Mouse (Mus musculus) heart, postnatal 4 days (tissue): ENCODE measurements at regions not wholly inside any gene's neighbourhood (a gene's known extent, or its start where the extent isn't known, plus 50 kb on each side); places are given as distances from the start of the nearest gene placed in this dataset.

ENCODE experiments used
- DNase-seq: peaks from one replicate; pipeline ENCODE4 v3.0.0; 2021

DNA sequence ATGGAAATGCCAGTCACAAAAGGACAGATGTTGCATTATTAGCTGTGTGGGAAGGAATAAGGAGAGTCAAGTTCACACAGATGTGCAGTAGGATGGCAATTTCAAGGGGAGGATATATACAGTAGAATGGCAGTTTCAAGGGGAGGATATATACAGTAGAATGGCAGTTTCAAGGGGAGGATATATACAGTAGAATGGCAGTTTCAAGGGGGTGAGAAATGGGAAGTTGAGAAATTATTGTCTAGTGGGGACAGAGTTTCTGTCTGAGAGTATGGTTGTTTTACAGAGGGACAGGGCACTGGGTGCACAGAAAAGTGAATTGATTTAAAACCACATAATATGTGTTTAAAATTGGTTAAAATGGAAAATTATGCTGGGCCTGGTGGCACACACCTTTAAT is 54.8 kb upstream of the Scel start:
- DNase-seq = no peak

DNA sequence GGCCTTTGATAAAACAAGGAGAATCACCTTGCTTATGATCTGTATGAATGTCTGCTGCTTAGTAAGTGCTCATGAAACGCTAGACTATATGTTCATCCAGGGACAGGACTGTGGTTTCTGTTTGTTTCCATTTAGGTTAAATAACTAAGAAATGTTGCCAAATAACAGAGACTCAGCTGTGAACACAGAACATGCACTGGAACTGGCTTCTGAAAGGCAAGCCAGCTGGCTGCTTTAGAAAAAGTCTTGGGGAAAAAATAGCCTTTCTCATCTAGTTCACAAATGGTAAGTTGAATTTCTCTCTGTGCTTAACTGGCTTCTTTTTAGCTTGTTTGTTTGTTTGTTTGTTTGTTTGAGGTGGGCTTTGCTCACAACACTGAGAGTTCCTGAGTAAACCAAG is 57.0 kb upstream of the Scel start:
- DNase-seq = no peak

DNA sequence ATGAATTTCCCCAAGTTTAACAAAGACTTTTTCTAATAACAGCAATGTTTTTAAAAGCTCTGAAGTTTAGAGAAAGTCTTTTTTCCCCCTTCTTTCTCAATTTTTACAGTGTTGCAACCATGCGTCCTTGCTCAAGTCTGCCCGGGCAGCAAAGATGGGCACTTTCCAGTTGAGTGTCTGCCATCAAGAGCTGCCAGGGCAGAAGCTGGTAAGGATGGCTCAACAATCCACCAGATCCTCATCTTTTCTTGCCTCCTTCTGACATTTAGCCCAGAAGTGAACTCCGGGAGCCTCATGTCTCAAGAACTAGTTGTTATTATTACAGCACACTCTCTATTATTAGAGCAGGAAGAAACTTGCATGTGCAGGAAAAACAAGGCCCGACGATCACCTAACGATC is 62.4 kb upstream of the Scel start:
- no peak for DNase-seq

DNA sequence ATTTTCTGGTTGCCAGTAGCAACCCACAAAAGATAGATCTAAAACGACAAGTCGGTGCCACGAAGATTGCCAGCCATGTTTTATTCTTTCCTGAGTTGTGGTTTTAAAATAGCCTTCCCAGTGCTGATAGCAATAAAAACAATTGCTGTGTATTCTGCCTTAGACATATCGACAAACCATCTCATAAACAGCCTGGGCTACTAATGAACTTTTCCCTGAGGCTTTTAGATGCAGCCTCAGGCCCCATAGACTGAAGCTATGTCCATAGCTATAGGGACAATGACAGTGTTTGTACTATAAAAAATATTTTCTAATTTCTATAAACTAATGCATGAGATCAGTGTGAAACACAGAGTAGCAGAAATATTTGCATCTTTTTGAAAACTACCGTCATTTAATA is 63.7 kb upstream of the Scel start:
- DNase-seq = no peak

DNA sequence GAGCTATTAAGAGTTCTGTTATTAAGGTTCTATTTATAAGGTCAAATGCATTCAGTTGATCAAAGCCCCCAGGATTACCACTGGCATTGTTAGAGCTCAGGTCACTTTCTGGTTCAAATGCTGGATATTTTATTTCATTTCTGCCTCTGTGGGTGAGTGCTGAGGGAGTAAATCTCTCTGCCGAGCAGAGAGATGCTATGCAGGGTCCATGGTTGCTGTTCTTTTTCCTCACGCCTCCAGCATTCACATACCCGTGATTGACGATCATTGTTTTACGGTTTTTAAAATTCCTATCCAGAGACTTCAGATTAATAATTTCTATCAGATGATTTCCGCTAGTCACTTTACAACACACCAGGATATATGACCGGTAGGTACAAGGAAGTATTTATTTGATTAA is 64.1 kb upstream of the Scel start:
- no peak for DNase-seq

DNA sequence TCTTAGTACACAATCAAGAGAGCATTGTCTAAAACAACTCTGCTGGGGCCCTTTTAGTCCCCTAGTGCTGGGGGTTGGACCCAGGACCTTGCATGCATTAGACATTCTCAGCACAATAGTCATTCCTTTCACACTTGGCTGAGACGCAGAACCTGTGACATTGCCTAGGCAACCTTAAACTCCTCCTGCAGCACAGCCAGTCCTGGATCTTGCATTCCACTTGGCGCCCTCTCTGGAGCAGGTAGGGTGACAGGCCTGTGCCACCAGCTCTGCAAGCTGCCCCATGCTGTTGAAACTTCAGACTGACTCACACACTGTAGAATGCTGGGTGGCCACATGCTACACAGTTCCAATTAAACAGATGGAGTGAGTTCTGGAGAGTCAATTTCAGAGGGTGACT is 66.5 kb upstream of the Scel start:
- DNase-seq = no peak

DNA sequence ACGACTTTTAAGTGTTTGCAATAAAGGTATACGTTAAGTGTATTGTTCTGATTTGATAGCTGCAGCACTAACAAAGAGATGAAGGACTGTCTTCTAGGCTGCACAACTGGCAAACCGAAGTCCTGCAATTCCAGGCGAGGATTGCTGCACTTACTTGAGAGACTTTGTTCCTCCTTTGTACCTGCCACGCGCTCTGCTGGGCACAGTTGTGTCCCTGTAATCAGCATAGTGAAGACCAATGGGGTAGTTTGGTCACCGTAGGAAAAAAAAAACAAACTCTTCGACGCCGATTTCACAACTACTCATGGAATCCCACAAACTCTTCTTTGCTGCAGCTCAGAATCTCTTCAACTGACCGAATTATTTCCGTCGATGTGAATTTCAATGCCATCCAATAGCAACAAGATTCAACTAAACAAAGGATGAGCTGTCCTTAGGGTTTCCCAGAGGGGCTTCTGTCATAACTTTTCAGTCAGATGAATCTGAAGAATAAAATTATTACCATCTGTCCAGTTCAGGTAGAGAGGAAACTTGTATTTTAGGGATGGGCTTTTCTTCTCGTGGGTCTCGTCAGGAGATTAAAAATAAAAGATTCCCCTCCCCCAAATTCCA is 71.6 kb upstream of the Scel start:
- no peak for DNase-seq

DNA sequence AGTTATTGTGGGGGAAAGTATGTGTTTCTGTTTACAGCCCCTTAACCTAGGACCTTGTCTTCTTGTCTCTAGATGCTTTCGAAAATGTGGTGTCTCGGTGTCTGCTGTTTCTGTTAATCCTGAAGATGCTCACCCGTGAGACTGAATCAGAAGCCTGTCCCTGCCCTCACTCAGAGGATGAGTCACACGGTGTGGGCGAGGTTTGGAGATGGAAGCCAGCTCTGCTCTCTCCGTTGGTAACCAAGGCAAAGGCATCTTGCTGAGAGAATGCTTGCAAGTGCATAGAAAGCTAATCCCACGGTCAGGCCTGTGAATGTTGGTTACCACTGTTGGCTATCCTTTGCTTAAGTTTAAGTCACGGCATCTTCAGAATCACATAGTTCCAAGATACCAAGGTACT is 72.9 kb upstream of the Scel start:
- no peak for DNase-seq

DNA sequence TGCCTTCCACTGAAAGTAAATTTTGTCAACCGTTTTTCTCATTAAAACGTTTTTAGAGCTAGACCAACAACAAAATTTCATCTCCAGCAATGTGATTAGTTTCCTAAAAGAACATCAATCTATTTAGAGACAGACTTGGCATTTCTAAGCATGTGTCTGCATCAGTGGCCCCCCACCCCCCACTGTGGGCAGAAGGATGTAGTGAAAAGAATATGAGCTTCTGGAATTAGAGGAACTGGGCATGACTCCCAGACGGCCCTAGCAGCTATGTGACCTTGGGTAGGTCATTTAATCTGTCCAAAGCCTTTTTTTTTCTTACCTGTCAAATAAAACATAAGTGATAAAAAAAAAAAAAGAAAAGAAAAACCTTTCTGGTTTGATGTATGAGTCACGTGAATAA is 78.9 kb upstream of the Scel start:
- DNase-seq = peak; percentile 14

DNA sequence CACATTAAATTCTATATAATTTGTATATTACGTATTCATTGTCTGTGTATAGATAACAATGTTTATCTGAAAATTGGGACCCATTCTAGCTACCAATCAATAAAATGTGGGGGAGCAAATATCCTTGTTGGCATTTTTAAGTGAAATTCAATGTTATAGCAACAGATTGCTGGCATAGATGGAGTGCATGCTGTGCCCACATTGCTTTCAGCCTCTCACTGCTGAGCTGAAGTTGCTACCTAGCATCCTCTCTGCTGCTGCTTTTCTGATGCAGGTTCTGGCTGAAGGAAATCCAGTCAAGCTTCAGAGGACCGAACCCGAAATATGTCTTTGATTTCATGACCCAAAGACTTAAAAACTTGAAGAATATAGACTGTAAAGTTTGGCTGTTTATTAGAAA is 80.0 kb upstream of the Scel start:
- no peak for DNase-seq

DNA sequence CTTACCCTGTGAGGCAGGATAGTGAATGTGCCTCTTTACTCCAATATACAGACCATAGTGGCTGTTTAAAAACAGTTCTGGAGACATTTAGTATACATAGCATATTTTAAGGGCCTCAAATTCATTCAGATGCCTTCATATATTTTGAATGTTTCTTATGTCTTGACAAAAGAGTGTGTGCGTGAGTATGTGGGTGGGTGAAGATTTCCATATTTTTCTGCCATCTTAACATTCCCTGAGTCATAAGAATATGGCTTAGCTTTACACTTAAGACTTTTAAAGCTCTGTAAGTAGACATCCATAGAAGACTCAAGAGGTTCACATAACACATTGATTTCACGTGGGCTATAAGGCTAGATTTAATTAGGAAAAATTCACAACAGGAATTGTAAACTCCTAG is 81.3 kb upstream of the Mycbp2 start:
- no peak for DNase-seq

DNA sequence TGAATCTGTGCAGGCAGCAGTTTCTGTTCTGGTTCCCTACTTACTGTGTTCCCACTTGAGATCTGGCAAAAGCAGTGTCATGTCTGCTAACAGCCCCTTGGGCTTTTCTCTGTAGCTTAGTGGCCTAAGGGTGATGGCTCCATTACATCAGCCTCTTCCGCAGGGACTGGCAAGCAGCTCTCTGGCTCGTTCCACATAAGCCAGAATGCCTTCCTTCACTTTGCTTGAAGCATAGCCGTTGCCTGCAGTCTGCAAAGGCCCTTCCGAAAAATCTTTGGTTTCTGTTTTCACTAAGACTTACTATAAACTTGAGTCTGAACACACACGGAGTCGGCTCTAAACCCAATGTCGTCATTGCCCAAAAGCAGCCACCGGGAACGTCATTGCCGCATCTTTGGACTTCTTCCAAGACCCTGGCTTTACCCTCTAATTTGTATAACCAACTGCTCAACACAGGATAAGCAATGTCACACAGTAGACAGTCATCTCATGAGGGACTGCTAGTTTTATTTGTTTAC is 74.8 kb upstream of the Mycbp2 start:
- no peak for DNase-seq

DNA sequence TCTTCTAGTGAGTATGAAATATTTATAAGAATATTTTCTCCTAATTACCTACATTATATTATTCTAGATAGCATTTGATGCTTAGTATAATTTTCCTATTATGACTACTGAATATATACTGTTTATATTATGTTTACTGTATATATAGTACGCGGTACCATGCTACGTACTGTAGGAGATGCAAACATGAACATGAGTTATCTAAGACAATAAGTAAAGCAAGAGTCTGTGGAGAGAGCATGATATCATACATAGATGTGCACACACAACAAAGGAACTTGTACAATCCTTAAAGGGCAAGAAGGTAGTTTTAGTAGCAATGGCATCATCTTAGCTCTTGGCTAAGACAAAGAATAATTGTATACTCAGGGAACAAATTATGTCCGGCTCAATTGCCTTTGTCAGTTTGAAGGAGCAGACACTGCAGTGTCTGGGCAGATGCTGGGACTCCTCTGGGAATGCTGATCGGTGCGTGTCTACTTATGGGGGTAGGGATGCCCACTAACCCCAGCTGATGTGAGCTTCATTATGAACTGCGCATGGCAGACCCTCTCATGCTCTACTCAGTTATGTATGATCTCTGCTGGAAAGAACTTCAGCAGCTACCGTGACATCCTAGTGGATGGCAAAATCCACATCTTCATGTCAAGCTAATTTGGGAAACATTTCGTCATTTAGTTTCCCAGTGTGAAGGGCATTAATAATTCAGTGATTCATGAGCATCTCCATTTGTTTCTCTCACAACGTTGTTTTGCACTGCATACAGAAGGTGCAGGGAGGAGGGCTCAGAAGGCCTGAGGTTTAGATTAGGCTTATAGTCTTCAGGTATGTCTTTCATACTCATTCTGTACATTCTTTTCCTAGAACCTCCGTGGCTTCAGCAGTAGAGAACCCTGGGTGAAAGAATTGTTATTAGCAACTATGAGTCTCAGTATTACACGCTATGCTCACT is 70.8 kb upstream of the Mycbp2 start:
- DNase-seq = no peak

DNA sequence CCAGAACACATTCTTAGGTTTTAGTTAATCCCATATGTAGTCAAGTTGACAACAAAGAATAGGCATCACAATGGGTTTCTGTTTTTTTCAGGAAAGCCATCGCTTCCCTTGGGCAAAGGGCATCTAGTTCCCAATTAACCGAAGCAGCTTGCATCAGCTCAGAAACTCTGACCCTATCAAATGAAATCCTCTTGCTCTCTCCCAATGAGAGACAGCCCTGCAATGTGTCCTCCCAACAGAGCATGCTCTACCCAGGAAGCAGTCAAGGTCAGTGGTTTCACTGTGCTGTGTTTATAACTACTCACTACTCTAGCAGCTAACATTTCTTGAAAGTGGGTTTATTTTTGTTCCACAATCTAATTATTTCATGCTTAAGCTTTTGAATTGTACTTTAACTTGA is 58.0 kb upstream of the Mycbp2 start:
- DNase-seq = no peak

DNA sequence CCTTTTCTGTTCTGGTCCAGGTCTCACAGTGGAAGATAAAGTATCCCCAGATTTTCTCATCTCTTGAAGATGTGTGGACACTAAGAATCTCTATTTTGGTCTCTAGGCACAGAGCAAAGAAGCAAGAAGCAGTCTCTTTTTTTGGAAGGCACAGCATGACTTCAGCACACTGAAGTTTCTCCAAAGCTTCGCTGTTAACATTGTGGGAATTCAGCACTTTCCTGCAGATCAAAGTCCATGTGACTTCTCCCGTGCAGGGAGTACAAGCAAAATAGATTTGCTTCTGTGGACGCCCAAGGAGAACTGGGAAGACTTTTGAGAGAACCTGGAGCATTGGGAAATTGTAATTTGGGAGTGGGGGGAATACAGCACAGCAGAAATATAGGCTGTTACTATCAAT is 56.4 kb upstream of the Mycbp2 start:
- DNase-seq = no peak

DNA sequence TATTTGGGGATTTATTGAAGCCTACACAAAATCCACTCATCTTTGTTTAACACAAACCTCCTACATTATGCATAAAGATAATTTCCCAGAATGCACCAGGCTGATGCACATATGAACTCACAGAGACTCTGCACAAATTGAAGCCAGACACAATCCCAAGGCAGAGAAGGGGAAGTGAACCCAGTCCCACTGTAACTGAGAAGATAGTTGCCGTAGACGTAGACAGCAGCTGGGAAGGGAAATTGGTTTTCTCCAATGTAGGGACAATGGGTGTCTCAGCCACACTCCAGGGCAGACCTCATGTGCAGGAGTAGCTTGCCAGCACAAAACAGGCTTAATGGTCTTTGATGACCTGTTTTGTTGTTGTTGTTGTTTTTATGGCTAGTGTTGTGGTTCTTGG is 55.4 kb upstream of the Mycbp2 start:
- no peak for DNase-seq

DNA sequence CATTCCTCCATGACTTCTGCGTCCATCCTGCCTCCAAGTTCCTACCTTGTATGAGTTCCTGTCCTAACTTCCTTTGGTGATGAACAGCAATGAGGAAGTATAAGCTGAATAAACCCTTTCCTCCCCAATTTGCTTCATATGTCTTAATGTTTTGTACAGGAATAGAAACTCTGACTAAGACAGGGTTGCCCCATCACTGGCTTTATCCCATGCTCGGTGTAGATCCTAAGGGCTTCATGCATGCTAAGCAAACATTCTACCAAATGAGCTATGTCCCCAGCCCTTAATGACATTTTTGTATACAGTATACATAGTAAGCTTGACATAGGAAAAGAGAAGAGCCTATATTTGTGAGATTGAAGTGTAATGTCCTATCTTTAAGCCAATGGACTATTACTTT is 54.7 kb upstream of the Mycbp2 start:
- no peak for DNase-seq

DNA sequence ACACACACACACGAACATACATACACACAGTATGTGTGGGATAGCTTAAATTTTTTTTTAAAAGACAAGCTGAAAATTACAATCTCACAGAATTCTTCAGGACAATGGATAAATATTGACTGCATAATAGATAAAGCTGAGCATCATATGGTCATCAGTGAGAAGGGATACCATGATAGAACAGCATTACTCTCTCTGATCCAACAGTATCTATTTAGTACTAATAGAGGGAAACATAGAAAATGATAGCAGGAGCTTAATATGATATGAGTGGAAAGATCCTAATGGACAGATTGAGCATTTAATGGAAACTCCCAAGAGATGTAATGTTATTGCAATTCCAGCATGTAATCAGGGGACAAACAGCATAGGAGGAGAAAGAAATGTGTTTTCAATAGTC is 51.8 kb upstream of the Mycbp2 start:
- DNase-seq = no peak
